Mouse (Mus musculus) midbrain, embryonic 12.5 days (tissue): Measurements from ENCODE around the gene Larp7. TPM values are rescaled to one million over a fixed set of nuclear protein-coding genes. Genes with fewer than 3 reads are reported as not detected.

ENCODE experiments used
- ATAC-seq: fragments of 200-750 bp; cut with Nextera tagmentation; 2 replicates; pipeline ENCODE4 v1.8.0; 2017; ENCODE audit warnings: low read depth, moderate TSS enrichment, moderate library complexity; ENCODE audit not compliant: low FRiP score
- H3K27ac ChIP-seq: fragments of 300-500 bp; sonication (generic); replicated peaks from 2 replicates; pipeline ENCODE4 v1.5.1; 2016; ENCODE audit warnings: mild to moderate bottlenecking
- H3K27me3 ChIP-seq: fragments of 300-500 bp; sonication (generic); 2 replicates; pipeline ENCODE4 v1.6.1; 2016; ENCODE audit warnings: mild to moderate bottlenecking
- H3K36me3 ChIP-seq: fragments of 300-500 bp; sonication (generic); 2 replicates; pipeline ENCODE4 v1.6.1; 2016
- H3K4me1 ChIP-seq: fragments of 300-500 bp; sonication (generic); 2 replicates; pipeline ENCODE4 v1.6.1; 2016
- H3K4me2 ChIP-seq: fragments of 300-500 bp; sonication (generic); replicated peaks from 2 replicates; pipeline ENCODE4 v1.6.1; 2016; ENCODE audit warnings: mild to moderate bottlenecking, moderate library complexity
- H3K4me3 ChIP-seq: fragments of 300-500 bp; sonication (generic); 2 replicates; pipeline ENCODE4 v1.5.1; 2016; ENCODE audit warnings: mild to moderate bottlenecking
- H3K9ac ChIP-seq: fragments of 300-500 bp; sonication (generic); replicated peaks from 2 replicates; pipeline ENCODE4 v1.6.1; 2016; ENCODE audit warnings: mild to moderate bottlenecking, moderate library complexity
- H3K9me3 ChIP-seq: fragments of 300-500 bp; sonication (generic); 2 replicates; pipeline ENCODE4 v1.6.1; 2016; ENCODE audit warnings: mild to moderate bottlenecking
- WGBS: fragments of 180-500 bp; shearing (Covaris S2); methylation state at CpG from one replicate; pipeline ENCODE4 v1.1.7; 2016; 5-methylcytosine and 5-hydroxymethylcytosine counted together
- microRNA counts: library from miRNA; unstranded; fragments of <30 nt; microRNA quantifications from one replicate; lab custom pipeline; 2017
- microRNA-seq: library from miRNA; unstranded; fragments of <30 nt; microRNA quantifications from one replicate; pipeline ENCODE4, GENCODE M21; 2017
- polyA plus RNA-seq: library from polyadenylated mRNA; unstranded; fragments of >200 nt; fragmentation: Nextera tagmentation; extraction: Ambion mirVana; gene quantifications from 2 replicates; pipeline ENCODE4 v1.2.1, GENCODE M21; 2016

The Larp7 gene
- polyA plus RNA-seq, 1 experiment from 2014 or later = 63.9 TPM

DNA sequence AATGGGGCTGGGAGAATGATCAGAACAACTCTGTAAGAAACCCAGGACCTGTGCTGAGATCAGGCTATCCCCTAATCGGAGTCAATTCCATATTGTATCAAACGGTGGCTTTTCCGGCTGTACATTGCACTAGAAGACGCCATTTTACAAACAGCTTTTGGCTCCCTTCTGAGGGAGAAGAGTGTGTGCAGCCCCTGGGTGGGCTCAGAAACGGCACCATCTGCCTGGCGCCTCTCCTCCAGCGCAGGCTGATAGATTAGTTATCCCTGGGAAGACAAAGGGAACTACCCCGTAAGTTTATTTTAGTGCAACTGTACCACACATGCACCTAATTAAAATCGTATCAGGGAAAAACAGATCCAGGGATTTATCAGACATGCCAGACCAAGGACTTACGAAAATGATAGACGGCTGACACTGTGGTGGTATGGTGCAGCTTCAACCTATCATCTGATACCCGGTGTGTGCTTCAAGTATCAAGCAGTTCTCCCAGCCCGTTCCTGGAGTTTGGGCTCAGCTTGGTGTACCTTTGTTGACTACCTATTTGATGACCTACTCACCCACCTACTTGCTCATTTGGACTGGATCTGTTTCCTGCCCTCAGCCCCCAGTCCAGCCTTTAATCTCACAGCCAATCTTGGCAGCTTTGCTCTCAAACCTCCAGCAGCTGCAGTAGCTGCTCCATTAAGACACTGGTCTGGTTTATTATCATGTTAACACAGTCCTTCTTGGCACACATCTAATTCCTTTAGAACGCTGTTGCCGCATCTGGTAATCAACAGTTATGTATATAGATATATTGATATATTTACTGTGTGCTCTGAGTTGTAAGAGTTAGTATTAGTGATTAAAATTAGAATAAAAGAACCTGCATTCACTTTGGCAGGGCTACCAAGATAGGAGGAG lies 45.0 kb downstream of the Larp7 start:
- 79% methylated on average over 15 of the region's 15 CpGs for WGBS
- Histone ChIP-seq H3K9ac (no peak overlapping the region), H3K27ac (0 out of 2 replicates have a peak overlapping the region, but pooled peaks have one; percentile 30), H3K4me1 (no peaks in the 10 kb centered on the region), H3K9me3 (no peaks in the 10 kb centered on the region), H3K27me3 (no peaks in the 10 kb centered on the region; the same call in 1 of the 2 replicates), H3K36me3 (no peaks in the 10 kb centered on the region), H3K4me3 (no peak overlapping the region), H3K4me2 (no peak overlapping the region)
- ATAC-seq = no peak

DNA sequence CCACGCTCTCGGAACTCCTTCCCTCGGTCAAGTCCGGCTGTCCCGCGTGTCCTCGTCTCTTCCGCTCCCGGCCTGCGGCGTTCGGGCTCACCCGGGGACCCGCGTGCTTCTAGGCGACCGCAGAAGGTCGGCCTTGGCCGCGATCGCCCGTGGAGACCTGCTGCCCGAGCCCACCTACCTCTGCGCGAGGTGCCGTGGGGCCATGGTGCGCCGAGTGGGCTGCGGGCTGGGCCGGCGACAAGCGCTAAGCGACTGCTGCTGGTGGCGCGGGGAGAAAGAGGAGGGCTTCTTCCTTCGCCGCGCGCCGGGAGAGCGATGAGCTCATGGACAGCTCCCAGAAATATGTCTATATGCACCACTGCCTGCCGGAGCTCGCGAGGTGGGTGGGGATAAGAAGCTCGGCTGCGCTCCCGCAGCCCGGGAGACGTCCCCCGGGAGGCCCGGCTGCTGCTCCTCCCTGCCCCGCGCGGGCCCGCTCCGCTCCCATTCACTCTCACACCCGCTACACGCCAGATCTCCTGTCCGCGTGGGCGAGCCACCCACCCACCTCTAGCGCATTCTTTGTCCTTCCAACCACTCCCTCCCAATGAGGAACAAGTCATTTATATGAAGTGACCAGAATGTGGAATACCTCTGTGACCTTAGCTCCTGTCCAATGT lies 54.3 kb downstream of the Larp7 start, which contains the start of gene Ank2:
TSS of gene Ank2 (minus strand) at position 609 of the 659 bp plus-strand sequence.
- peak; percentile 45 for ATAC-seq
- Histone ChIP-seq H3K9me3 (no peaks in the 10 kb centered on the region), H3K27ac (no peak within 1 kb of the TSS), H3K4me1 (peaks cover 8% of the 10 kb centered on the region; the same call in 1 of the 2 replicates), H3K4me3 (peak within 1 kb of the TSS; percentile 64), H3K27me3 (peaks cover 38% of the 10 kb centered on the region), H3K36me3 (no peaks in the 10 kb centered on the region), H3K9ac (peak within 1 kb of the TSS; percentile 77), H3K4me2 (peak within 1 kb of the TSS; percentile 100)
- under 1% methylated on average over 60 of the region's 62 CpGs for WGBS

- H3K27ac ChIP-seq = no peak overlapping the region
- 3% methylated on average over 23 of the region's 23 CpGs for WGBS
Observed at GRCm38 (mm10) chr3:127498197-127498741, 54.9 kb downstream of the Larp7 start.

DNA sequence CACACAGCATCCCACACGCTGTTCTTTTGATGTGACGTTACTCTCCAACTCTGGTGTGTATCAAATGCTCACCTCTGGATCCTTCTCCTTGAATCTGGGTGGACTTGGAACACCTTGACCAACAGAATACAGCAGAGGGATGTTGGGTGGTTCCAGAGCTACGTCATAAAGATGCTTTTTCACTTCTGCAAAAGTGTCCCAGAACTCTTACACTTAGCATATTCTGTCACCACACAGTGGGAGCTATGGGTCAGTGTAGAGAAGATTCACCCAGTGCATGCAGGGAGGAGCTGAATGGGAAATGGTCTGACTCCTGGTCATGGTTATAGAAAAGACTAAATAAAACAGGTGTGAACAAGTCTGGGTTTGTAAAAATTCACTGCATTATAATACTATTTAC lies 60.5 kb downstream of the Larp7 start:
- no peak for ATAC-seq
- Histone ChIP-seq H3K4me1 (no peaks in the 10 kb centered on the region), H3K27me3 (peaks cover 2% of the 10 kb centered on the region), H3K4me3 (no peak overlapping the region), H3K36me3 (no peaks in the 10 kb centered on the region), H3K4me2 (no peak overlapping the region), H3K9me3 (no peaks in the 10 kb centered on the region), H3K9ac (no peak overlapping the region), H3K27ac (no peak overlapping the region)
- WGBS = 90% methylated on average over 3 of the region's 3 CpGs

More at GRCm38 (mm10) chr3:127498197-127498741, 54.9 kb downstream of the Larp7 start:
- peaks cover 8% of the 10 kb centered on the region; the same call in 1 of the 2 replicates for H3K4me1 ChIP-seq
- peak overlapping the region; percentile 77 for H3K9ac ChIP-seq
- H3K4me3 ChIP-seq = peak overlapping the region; percentile 64
- ATAC-seq = peak; percentile 86
- H3K27me3 ChIP-seq = peaks cover 38% of the 10 kb centered on the region
- H3K9me3 ChIP-seq = no peaks in the 10 kb centered on the region
- H3K36me3 ChIP-seq = no peaks in the 10 kb centered on the region
- H3K4me2 ChIP-seq = peak overlapping the region; percentile 100

DNA sequence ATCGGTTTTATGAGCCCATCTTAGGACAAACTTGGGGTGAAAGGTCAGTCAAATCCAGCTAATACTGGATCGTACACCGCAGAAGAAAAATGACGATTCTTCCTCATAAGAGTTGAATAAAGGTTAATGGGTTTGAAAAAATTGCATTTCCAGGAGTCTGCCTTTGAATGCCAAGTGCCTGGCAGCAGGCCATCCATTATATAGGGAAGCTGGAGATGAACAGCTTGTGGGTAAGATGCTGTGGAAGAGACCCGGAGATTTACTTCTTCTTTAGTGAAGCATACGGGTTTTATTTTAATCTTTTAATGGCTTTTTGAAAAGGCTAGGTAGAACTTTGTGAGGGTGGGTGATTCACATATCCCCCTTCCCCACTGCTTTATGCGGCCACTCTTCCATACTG lies 65.8 kb downstream of the Larp7 start:
- no peak overlapping the region for H3K27ac ChIP-seq
- H3K9ac ChIP-seq = no peak overlapping the region
- peaks cover 11% of the 10 kb centered on the region; the same call in 1 of the 2 replicates for H3K4me1 ChIP-seq
- no peaks in the 10 kb centered on the region for H3K9me3 ChIP-seq
- H3K27me3 ChIP-seq = no peaks in the 10 kb centered on the region; the same call in 1 of the 2 replicates
- no peaks in the 10 kb centered on the region for H3K36me3 ChIP-seq
- no peak for ATAC-seq
- WGBS = 65% methylated on average over 7 of the region's 7 CpGs
- no peak overlapping the region for H3K4me2 ChIP-seq
- no peak overlapping the region for H3K4me3 ChIP-seq

MicroRNAs within 50 kb of the gene (microRNA counts, 519-probe panel; counts per million panel counts)
- microRNA mmu-miR-302a (lab: Ali Mortazavi, UCI) (2,249 counts per million, percentile 4 among the panel's probes with 10 or more counts), microRNA mmu-miR-302b (lab: Ali Mortazavi, UCI) (not detected), microRNA mmu-miR-302c (lab: Ali Mortazavi, UCI) (not detected), microRNA mmu-miR-302d (lab: Ali Mortazavi, UCI) (5,265 counts per million, percentile 48 among the panel's probes with 10 or more counts), microRNA mmu-miR-367 (lab: Ali Mortazavi, UCI) (3,332 counts per million, percentile 15 among the panel's probes with 10 or more counts)

Small RNAs within 50 kb of the gene (microRNA-seq; reads per million reads assigned to microRNA genes)
- gene Mir302a (1,254 reads per million, percentile 80 among the genes with 10 or more reads in this experiment), gene Mir302b (794 reads per million, percentile 75 among the genes with 10 or more reads in this experiment), gene Mir302c (146 reads per million, percentile 57 among the genes with 10 or more reads in this experiment), gene Mir302d (1,087 reads per million, percentile 79 among the genes with 10 or more reads in this experiment), gene Mir367 (1.9 reads per million)

Other genes starting within 250 kb of the Larp7 start
- 141 and 153 TPM in 2 replicates for gene Ank2, start 54.0 kb downstream of the Larp7 start, polyA plus RNA-seq
- 15.3 and 16.9 TPM in 2 replicates for gene Zgrf1, start 140 bp upstream of the Larp7 start, polyA plus RNA-seq
- 83.0 and 155 TPM in 2 replicates for gene Neurog2, start 79.8 kb upstream of the Larp7 start, polyA plus RNA-seq
- gene Alpk1, start 227.2 kb upstream of the Larp7 start, polyA plus RNA-seq = 1.0 and 1.4 TPM in 2 replicates
- 3.4 and 5.5 TPM in 2 replicates for gene Tifa, start 236.5 kb upstream of the Larp7 start, polyA plus RNA-seq